Mouse (Mus musculus): ENCODE data around the gene Mt3. TPM values are rescaled to one million over a fixed set of nuclear protein-coding genes. Genes with fewer than 3 reads are reported as not detected.
A peak's percentile ranks its signal among the peaks of the same experiment; 100 is the strongest.

The Mt3 gene
- polyA plus RNA-seq, 1 experiment from 2014 or later = 3.8 TPM

GRCm38 (mm10) chr8:94187290-94188002 is 35.0 kb downstream of the Mt3 start:
- H3K4me3 ChIP-seq (replicated peaks; ENCODE audit: low read length) = no peak overlapping the region
- H3K36me3 ChIP-seq (ENCODE audit: control insufficient read depth, insufficient read depth, low read length) = no peaks in the 10 kb centered on the region
- peak overlapping the region; percentile 80 for H3K27ac ChIP-seq (ENCODE audit: low read length)
- 43% methylated on average over 21 of the region's 21 CpGs for WGBS
- H3K4me1 ChIP-seq (ENCODE audit: control insufficient read depth, insufficient read depth, low read length) = peaks cover 37% of the 10 kb centered on the region
- H3K4me2 ChIP-seq (ENCODE audit: low read depth, low read length) = peak overlapping the region; percentile 42; the same call in 1 of the 2 replicates
- H3K9ac ChIP-seq (ENCODE audit: low read length) = peak overlapping the region; percentile 51
- no peaks in the 10 kb centered on the region; the same call in 1 of the 2 replicates for H3K27me3 ChIP-seq (ENCODE audit: control insufficient read depth, insufficient read depth, low read length)
- no peaks in the 10 kb centered on the region for H3K9me3 ChIP-seq (replicated peaks; ENCODE audit: control insufficient read depth, low read length)
- no peak for ATAC-seq (ENCODE audit: insufficient read depth, low FRiP score)

DNA sequence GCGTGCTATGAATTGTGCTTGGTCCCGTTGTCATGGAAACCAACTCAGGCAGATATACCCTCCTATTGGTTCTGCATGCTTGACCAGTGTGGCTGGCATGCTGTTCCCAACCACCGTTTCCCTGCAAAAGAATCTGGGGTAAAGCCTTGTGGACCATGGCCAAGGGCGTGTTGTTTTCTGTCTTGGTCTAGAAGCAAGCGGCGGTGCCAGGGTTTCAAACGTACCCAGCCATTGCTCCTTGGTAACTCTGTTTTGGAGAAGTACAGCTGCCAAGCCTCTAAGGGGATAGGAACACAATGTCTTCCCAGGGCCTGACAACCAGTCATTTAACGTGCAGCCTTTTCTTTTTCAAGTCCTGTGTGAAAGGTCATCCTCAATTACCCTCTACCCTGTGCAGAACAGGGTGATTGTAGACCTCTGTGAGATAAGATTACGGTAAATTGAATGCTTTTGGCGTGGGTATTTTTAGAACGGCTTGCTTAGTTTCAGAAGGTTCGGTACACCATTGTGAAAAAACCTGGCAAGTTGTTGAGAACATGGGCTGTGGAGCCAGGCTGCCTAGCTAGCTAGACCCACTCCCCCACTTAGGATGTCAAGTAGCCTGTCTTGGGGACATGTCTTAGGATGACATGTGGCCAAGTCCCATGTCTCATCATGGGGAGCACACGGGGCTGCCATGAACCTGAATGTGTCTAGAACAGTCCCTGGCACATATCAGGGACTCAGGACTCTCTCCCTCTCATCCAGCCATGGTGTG is 37.0 kb downstream of the Mt3 start:
- Histone ChIP-seq H3K9me3 (replicated peaks; ENCODE audit: control insufficient read depth, low read length) (no peaks in the 10 kb centered on the region), H3K27me3 (ENCODE audit: control insufficient read depth, insufficient read depth, low read length) (no peaks in the 10 kb centered on the region; the same call in 1 of the 2 replicates), H3K4me1 (ENCODE audit: control insufficient read depth, insufficient read depth, low read length) (peaks cover 27% of the 10 kb centered on the region), H3K4me2 (ENCODE audit: low read depth, low read length) (no peak overlapping the region), H3K4me3 (replicated peaks; ENCODE audit: low read length) (no peak overlapping the region), H3K27ac (ENCODE audit: low read length) (no peak overlapping the region), H3K9ac (ENCODE audit: low read length) (no peak overlapping the region), H3K36me3 (ENCODE audit: control insufficient read depth, insufficient read depth, low read length) (no peaks in the 10 kb centered on the region)
- 67% methylated on average over 13 of the region's 13 CpGs for whole genome bisulfite sequencing
- ATAC-seq (ENCODE audit: insufficient read depth, low FRiP score) = no peak

GRCm38 (mm10) chr8:94191101-94191691 is 38.8 kb downstream of the Mt3 start:
- no peaks in the 10 kb centered on the region; the same call in 1 of the 2 replicates for H3K27me3 ChIP-seq (ENCODE audit: control insufficient read depth, insufficient read depth, low read length)
- peaks cover 24% of the 10 kb centered on the region for H3K4me1 ChIP-seq (ENCODE audit: control insufficient read depth, insufficient read depth, low read length)
- peak overlapping the region; percentile 43 for H3K4me3 ChIP-seq (replicated peaks; ENCODE audit: low read length)
- peak; percentile 57 for ATAC-seq (ENCODE audit: insufficient read depth, low FRiP score)
- 0 out of 2 replicates have a peak overlapping the region, but pooled peaks have one; percentile 14 for H3K27ac ChIP-seq (ENCODE audit: low read length)
- H3K36me3 ChIP-seq (ENCODE audit: control insufficient read depth, insufficient read depth, low read length) = no peaks in the 10 kb centered on the region
- 19% methylated on average over 21 of the region's 21 CpGs for WGBS
- H3K9me3 ChIP-seq (replicated peaks; ENCODE audit: control insufficient read depth, low read length) = no peaks in the 10 kb centered on the region
- H3K4me2 ChIP-seq (ENCODE audit: low read depth, low read length) = peak overlapping the region; percentile 61
- H3K9ac ChIP-seq (ENCODE audit: low read length) = peak overlapping the region; percentile 60

- H3K4me1 ChIP-seq (ENCODE audit: control insufficient read depth, insufficient read depth, low read length) = peaks cover 9% of the 10 kb centered on the region; the same call in 1 of the 2 replicates
- H3K36me3 ChIP-seq (ENCODE audit: control insufficient read depth, insufficient read depth, low read length) = no peaks in the 10 kb centered on the region
- H3K9me3 ChIP-seq (replicated peaks; ENCODE audit: control insufficient read depth, low read length) = no peaks in the 10 kb centered on the region
- no peak for ATAC-seq (ENCODE audit: insufficient read depth, low FRiP score)
- H3K9ac ChIP-seq (ENCODE audit: low read length) = no peak overlapping the region
- H3K4me2 ChIP-seq (ENCODE audit: low read depth, low read length) = no peak overlapping the region
- no peak overlapping the region for H3K4me3 ChIP-seq (replicated peaks; ENCODE audit: low read length)
- H3K27ac ChIP-seq (ENCODE audit: low read length) = no peak overlapping the region
- 58% methylated on average over 1 of the region's 1 CpGs for WGBS
- no peaks in the 10 kb centered on the region for H3K27me3 ChIP-seq (ENCODE audit: control insufficient read depth, insufficient read depth, low read length)
These were observed 40.5 kb downstream of the Mt3 start for GRCm38 (mm10) chr8:94192926-94193325.

- Histone ChIP-seq H3K36me3 (ENCODE audit: control insufficient read depth, insufficient read depth, low read length) (no peaks in the 10 kb centered on the region), H3K9me3 (replicated peaks; ENCODE audit: control insufficient read depth, low read length) (no peaks in the 10 kb centered on the region), H3K27ac (ENCODE audit: low read length) (no peak overlapping the region), H3K27me3 (ENCODE audit: control insufficient read depth, insufficient read depth, low read length) (no peaks in the 10 kb centered on the region), H3K4me1 (ENCODE audit: control insufficient read depth, insufficient read depth, low read length) (peaks cover 11% of the 10 kb centered on the region; the same call in 1 of the 2 replicates), H3K4me2 (ENCODE audit: low read depth, low read length) (no peak overlapping the region), H3K9ac (ENCODE audit: low read length) (no peak overlapping the region), H3K4me3 (replicated peaks; ENCODE audit: low read length) (no peak overlapping the region)
- no peak for ATAC-seq (ENCODE audit: insufficient read depth, low FRiP score)
- WGBS = 78% methylated on average over 7 of the region's 7 CpGs
These were observed 42.3 kb downstream of the Mt3 start for GRCm38 (mm10) chr8:94194591-94195223.

DNA sequence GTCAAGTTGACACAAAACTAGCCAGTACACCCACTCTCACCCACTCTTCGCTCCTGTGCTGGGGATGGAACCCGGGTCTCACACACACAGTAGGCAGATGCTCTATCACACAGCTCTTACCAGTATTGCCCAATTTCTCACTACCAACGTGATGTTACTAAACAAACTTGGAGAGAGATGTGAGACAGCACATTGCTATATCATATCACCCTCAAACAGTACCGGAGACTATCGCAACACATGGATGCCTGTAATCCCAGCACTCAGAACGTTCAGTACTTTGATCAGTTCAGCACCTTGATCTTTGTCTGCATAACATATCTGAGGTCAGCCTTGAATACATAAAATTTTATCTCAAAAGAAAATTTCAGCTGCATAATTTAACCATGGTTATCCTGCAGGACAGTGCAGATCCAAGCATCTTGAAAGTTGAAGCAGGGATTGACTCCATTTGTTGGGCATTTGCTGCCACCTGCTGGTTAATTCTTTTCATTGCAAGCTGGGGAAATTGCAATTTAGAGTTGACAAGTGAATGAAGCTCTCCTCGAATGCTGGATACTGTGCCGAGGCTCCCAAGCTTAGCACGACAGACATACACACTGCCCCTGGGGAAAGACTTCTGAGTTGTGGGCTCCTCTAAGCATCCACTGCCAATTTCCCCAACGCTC is 46.9 kb downstream of the Mt3 start:
- H3K4me1 ChIP-seq (ENCODE audit: control insufficient read depth, insufficient read depth, low read length) = peaks cover 3% of the 10 kb centered on the region; the same call in 1 of the 2 replicates
- no peak overlapping the region for H3K9ac ChIP-seq (ENCODE audit: low read length)
- ATAC-seq (ENCODE audit: insufficient read depth, low FRiP score) = no peak
- no peak overlapping the region for H3K27ac ChIP-seq (ENCODE audit: low read length)
- H3K4me2 ChIP-seq (ENCODE audit: low read depth, low read length) = peak overlapping the region; percentile 32; the same call in 1 of the 2 replicates
- H3K36me3 ChIP-seq (ENCODE audit: control insufficient read depth, insufficient read depth, low read length) = no peaks in the 10 kb centered on the region
- H3K9me3 ChIP-seq (replicated peaks; ENCODE audit: control insufficient read depth, low read length) = no peaks in the 10 kb centered on the region
- no peak overlapping the region for H3K4me3 ChIP-seq (replicated peaks; ENCODE audit: low read length)
- H3K27me3 ChIP-seq (ENCODE audit: control insufficient read depth, insufficient read depth, low read length) = no peaks in the 10 kb centered on the region
- 44% methylated on average over 10 of the region's 10 CpGs for WGBS

Other genes with a start within 250 kb of the Mt3 start
- 27.7 and 27.8 TPM in 2 replicates for gene Amfr, start 139.8 kb upstream of the Mt3 start, polyA plus RNA-seq (2015; fragmentation: Nextera tagmentation; extraction: Ambion mirVana)
- gene Nudt21, start 115.6 kb upstream of the Mt3 start, polyA plus RNA-seq (2015; fragmentation: Nextera tagmentation; extraction: Ambion mirVana) = 86.7 and 97.0 TPM in 2 replicates
- gene Ogfod1, start 115.4 kb upstream of the Mt3 start, polyA plus RNA-seq (2015; fragmentation: Nextera tagmentation; extraction: Ambion mirVana) = 15.5 and 16.1 TPM in 2 replicates
- 12.3 and 13.2 TPM in 2 replicates for gene Bbs2, start 53.7 kb upstream of the Mt3 start, polyA plus RNA-seq (2015; fragmentation: Nextera tagmentation; extraction: Ambion mirVana)
- 0.70 and 1.6 TPM in 2 replicates for gene Mt4, start 15.4 kb upstream of the Mt3 start, polyA plus RNA-seq (2015; fragmentation: Nextera tagmentation; extraction: Ambion mirVana)
- 524 and 598 TPM in 2 replicates for gene Mt2, start 20.1 kb downstream of the Mt3 start, polyA plus RNA-seq (2015; fragmentation: Nextera tagmentation; extraction: Ambion mirVana)
- gene Mt1, start 26.5 kb downstream of the Mt3 start, polyA plus RNA-seq (2015; fragmentation: Nextera tagmentation; extraction: Ambion mirVana) = 1,904 and 1,931 TPM in 2 replicates
- gene Nup93, start 62.0 kb downstream of the Mt3 start, polyA plus RNA-seq (2015; fragmentation: Nextera tagmentation; extraction: Ambion mirVana) = 64.9 and 68.5 TPM in 2 replicates
- gene Slc12a3, start 176.6 kb downstream of the Mt3 start, polyA plus RNA-seq (2015; fragmentation: Nextera tagmentation; extraction: Ambion mirVana) = 0.09 TPM in 1 of 2 replicates, not detected in the other
- gene Herpud1, start 233.8 kb downstream of the Mt3 start, polyA plus RNA-seq (2015; fragmentation: Nextera tagmentation; extraction: Ambion mirVana) = 167 and 182 TPM in 2 replicates